Mouse (Mus musculus) adrenal gland, adult 18-20 months (tissue): Measurements from ENCODE around the gene Gng8. TPM values are rescaled to one million over a fixed set of nuclear protein-coding genes. Genes with fewer than 3 reads are reported as not detected.

Source experiments
- DNase-seq, 2 experiments: peaks; one replicate each; pipeline ENCODE4 v3.0.0; 2021 to 2022; ENCODE audit warnings: low spot score in 2 of 2
- total RNA-seq, 2 experiments: library from RNA; stranded (reverse); gene quantifications; 1 replicate in 1 of 2; 2 replicates in 1 of 2; pipeline ENCODE4 v1.2.3; 2021

Gng8 gene
- total RNA-seq, 2 experiments from 2014 or later = 0.35 TPM; not detected in 1

DNA sequence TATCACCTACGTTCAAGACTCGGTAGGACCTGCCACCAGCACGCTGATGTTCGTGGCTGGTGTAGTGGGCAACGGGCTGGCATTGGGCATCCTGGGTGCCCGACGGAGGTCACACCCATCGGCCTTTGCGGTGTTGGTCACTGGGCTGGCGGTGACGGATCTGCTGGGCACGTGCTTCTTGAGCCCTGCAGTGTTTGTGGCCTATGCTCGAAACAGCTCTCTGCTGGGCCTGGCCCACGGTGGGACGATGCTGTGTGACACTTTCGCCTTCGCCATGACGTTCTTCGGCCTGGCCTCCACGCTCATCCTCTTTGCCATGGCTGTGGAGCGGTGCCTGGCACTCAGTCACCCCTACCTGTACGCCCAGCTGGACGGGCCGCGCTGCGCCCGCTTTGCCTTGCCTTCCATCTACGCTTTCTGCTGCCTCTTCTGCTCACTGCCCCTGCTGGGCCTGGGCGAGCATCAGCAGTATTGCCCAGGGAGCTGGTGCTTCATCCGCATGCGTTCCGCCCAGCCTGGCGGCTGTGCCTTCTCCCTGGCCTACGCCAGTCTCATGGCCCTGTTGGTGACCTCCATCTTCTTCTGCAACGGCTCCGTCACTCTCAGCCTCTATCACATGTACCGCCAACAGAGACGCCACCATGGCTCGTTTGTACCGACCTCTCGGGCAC is 15.4 kb downstream of the Gng8 start:
- no peak for DNase-seq

DNA sequence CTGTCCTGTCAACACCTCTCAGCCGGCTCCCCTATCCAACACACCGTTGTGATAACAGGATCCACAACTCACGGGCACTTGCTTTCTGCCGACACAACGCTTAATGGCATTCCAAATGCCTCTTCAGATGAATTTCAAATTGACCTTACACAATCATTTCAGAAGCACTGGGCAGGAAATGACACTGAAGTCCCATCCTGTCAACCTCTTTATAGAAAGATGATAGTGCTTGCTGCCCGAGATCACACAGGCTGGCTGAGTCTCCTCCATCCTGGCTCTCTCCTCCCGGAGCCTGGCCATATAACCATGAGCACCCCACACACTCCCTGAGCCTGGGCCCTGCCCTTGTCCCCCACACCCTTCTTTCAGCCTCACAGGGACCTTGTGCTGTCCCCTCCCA is 16.3 kb downstream of the Gng8 start:
- no peak for DNase-seq

DNA sequence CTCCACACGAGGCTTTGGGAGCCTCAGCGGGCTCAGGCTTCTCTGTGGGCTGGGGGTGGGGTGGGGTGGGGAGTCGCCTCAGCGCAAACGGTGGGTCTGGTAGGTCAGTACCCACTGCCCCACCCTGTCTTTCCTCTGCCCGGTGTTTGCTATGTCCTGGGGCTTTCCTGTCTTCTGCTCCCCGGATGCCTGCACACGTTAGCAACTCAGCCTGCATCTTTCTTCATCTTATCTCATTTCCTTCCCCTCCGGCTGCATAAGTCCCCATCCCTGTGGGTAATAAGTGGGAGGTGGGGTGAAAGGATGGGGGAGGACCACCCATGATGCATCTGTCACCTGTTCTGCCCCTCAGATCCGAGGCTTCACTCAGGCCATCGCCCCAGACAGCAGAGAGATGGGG is 16.8 kb downstream of the Gng8 start:
- no peak for DNase-seq

DNA sequence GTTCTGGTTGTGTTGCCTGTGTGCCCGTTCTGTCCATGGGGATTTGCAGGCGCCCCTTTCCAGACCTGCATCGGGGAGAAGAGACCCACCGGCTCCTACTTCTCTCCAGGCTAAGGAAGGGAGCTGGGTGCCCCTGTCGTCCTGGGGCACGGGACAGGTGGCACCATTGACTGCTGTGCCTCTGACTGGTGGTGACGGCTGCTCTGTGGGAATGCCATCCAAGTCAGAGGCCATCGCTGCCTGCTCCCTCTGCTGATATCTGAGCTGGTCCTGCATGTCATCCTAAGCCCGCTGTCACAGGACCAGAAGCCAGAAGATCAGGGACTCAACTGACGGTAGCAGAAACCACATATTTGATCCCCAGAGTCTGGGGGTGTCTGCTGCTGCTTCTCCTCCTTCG is 17.3 kb downstream of the Gng8 start:
- DNase-seq = no peak

DNA sequence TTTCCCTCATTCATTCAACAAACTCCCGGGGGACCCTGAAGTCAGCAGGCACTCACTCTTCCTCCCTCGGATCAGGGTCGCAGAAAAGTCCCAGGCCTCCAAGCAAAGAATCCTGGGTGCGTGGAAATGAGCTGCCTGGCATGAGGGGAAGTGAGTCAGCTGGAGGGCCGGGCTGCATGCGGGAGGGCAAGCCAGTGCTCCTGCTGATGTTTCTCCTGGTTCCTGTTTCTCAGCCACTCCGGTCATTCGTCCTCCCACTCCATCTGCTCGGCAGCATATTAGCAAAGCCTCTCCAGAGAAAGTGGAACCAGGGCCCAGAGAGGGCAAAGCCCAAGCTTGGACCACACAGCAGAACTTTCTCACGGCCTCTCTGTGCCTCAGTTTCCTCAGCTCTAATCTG is 18.3 kb downstream of the Gng8 start:
- DNase-seq = no peak

DNA sequence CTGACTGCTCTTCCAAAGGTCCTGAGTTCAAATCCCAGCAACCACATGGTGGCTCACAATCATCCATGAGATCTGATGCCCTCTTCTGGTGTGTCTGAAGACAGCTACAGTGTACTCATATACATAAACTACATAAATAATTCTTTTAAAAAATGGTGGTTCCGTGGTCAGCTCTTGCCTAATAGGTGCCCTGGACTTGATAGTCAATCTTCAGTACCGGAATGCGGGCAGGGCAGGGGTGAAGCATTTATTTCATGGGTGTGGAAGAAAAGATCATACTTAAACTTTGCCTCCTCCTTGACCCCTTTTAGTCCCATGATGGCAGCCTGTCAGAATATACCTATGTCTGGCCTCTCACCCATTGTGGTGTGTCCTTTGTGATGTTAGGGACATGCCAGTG is 20.3 kb downstream of the Gng8 start:
- DNase-seq = no peak

DNA sequence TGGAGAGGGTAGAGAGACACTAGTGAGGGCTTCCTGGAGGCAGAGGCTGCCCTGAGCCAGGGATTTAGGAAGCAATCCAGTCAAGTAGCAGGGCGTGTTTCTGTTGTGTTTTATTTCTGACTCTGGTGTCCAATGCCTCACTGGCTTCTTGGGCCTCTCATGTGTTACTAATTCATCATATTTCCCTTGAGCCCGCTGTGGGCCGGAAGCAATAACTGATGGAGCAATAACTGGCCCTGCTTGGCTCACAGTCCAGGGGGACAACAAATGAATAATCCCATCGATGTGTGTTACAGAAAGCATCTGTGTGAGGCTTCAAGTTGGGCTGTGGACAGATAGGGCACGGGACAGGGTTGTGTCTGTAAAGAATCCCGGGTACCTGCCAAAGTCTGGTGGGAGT is 20.8 kb downstream of the Gng8 start:
- DNase-seq = no peak

DNA sequence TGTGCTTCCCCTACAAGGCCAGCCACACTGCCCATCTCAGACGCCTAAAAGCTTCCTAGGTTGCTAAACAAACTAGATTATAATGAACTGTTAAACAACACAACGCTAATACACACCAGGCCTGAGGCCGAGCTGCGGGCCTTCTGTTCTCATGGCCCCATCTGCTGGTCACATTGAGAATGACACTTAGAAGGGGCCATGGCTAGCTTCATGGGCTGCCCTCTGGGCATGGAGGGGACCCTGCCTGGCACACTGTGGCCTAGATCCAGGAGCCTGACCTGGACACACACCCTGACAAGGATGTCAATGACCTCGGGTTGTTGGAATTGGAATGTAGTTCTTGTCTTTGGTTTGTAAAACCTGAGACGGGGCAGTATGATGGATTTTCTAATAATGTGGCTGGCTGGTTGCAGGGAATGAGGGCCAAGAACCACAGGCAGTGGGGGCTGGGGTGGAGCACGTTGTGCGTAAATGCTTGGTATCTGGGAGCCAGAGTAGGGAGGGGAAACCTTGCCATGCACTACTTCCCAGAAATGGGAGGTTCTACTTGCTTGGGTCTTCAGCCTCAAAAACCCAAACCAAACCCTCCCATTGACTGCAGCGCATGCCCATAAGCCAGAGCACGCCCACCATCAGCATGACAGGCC is 22.3 kb downstream of the Gng8 start:
- DNase-seq = peak; percentile 72 to 76

DNA sequence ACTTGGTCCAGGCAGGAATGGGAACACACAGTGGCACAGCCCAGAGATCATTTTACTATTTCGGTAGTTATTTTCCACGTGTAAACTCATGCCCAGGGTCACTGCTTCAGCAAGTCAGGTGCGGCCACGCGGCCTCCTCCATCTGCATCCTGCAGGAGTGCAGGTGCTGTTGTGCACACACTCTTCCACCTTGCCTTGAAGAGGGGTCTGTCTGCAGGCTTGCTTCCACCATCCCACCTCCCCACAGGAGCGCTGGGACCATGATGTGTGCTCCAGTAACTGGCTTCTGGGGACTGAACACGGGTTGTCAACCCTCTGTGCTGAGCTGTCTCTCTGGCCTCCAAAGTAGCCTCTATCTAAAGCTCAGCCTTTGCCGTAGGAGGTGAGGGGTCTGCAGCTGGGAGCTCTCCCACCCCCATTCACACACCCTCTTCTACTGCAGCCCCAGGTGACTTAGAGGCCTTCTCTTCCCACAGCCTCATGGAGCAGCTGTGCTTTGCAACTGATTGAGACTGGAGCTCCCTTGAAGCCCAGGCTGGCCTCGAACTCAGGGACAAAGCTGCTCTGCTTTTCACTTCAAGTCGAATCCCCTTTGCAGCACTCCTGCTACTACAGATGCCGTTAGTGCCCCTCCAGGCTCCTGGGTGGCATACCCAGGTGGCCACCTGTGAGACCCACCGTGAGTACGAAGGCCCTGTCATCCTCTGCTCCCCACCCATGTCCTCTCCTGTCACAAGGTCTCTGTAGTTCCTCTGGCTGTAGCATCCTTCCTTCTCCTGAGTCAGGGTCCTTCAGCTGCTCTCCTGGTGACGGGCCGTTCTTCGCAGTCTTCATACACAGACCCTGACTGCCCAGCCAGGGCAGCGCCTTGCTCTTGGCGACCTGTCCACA is 23.1 kb downstream of the Gng8 start:
- no peak for DNase-seq

DNA sequence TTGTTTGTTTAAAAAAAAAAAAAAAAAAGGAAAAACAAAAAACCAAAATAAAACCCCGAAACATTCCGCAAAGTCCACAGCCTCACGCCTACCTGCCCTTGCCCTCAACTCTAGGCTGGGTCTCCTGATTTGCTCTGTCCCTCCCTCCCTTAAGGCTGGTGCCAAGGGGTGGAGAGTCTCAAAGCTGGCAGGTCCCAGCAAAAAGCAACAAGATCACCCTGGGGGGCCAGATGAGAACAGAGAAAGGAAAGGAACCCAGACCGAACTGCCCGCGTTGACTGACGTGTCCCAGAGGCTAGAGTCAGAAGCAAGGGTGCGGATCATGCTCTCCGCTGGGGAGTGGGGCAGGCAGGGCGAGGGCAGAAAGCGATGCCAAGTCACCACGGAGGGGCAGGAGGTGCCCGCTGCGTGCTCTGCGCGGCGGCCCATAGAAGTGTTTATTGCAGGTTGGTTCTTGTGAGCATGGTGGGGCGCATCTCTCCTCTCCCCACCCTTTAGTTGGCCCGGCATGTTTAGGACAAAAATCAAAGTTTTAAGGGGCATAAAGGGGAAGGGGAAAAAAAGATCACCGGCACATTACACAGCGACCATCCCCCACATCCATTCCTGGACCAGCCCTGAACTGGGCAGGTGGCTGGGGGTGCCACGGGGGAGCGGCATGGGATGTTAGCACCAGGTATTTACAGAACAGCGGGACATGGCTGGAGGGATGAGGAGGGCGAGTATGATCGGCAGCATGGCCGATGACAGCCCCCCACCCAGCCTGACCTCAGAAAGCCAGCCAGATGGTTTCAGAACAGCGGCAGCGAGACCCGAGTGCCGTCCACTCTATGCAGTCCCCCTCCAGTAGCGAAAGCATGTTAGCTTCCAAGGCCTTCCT is 24.1 kb downstream of the Gng8 start:
- DNase-seq = no peak

DNA sequence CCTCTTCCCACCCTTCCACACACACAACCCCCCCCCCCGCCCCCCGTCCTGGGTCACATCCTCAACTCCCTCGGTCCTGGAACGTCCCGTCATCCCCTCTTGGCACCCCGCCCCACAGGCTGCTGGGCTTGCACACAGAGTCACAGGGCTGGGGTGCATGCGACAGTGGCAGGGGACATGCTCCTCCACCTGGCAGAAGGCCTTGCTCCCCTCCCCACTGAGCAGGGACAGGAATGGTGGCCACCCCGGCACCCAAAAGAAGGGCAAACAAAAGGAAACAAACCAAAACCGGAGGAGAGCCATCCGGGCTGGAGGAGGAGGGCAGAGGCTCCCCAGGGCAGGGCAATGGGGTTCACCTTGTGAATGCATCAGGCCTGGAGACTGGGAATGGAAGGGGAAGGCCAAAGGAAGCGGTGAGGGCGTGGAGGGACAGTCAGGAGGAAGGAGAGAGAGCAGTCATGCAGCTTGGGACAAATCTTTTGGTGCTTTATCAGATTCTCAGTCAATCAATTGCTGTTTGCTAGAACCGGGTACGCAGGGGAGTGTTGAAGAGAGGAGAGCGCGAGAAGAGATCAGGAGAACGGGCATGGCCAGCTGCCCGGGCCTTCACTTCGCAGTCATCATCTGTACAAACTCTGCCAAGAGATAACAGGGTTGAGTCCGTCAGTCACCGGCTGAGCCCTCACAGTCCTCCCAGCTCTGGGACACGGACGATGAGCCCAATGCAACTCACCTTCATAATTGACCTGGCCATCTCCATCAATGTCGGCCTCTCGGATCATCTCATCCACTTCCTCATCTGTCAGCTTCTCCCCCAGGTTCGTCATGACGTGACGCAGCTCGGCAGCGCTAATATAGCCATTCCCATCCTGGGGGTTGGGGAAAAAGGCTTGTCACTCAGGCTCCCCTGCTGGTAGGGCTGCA is 25.0 kb downstream of the Gng8 start:
- DNase-seq = no peak

DNA sequence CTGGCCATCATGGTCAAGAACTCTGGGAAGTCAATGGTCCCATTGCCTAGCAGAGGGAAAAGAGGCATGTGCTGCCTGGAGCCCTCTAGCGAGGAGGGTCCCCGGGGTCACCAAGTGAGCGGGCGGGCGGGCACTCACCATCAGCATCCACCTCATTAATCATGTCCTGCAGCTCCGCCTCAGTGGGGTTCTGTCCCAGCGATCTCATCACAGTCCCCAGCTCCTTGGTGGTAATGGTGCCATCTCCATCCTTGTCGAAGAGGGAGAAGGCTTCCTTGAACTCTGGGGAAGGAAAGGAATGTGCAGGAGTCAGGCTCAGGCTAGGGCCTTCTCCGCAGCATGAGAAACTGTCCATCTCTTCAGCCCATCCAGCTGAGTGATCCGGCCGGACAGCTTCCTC is 25.9 kb downstream of the Gng8 start:
- DNase-seq = no peak

DNA sequence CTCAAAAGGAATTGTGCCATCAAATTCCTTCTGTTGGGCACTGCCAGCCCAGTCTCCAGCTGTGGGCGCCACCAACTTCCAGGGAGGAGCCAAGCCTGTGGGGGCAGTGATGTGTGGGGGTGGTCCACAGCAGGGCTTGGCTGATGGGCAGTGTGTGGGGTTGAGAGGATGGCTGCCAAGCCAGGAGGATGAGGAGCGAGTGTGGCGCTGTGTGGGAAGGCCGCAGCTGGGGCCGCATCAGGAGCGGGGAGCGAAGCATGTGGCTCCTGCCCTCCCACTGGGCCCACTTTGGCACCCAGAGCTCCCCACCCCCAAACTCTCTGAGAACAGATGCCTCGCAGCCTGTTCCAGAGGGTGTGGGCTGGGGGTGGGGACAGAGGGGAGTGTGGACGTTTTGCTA is 26.4 kb downstream of the Gng8 start:
- no peak for DNase-seq

DNA sequence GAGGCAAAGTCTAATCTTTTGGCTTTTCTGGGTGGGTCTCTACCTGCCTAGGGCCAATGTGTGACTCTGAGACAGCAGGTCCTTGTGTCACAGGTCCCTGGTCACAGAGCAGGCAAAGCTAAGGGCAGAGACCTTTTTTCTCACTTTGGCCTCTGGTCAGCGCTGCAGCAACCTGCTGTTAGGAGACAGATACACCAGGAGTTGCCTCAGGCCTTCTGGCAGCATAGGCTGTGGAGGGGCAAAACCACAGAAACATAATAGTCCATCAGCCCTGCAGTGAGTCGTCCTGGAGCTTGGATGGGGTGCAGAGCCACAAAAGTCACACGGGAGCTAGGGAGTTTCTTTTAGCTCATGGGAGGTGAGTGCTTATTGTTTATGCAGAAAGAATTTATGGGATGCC is 27.1 kb downstream of the Gng8 start:
- no peak for DNase-seq

DNA sequence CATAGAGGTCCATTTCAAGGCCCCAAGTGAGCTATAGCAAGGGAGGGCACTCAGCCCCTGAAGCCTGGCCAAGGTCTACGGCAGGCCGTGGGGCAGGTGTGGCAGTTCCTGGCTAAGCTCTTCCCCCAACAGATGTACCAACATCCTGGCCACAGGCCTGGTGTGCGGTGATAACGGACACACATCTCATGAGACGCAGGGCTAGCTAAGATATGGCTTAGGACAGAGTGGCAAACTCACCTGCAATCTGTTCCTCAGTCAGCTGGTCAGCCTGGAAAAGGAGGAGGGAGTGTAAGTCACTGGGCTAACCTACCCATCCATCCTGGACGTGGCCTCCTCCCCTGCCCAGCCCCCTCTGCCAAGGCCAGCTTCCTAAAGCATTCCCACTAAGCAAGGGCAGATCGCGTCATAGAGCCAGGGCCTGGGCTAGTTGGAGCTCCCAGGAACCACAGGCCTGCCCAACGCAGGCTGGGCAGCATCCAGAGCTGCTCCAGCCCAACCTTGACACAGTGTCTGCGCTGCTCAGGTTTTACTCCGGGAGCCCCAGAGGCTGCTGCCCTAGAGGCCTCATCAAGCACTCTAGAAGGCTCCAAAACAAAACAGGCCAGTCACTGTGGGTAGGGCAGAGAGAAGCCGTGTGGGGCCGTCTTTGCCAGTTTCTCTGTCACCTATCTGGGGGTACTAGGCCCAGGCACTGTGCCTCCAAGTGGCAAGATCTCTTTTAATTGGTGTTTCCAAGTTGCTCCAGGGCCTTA is 28.0 kb downstream of the Gng8 start:
- no peak for DNase-seq

DNA sequence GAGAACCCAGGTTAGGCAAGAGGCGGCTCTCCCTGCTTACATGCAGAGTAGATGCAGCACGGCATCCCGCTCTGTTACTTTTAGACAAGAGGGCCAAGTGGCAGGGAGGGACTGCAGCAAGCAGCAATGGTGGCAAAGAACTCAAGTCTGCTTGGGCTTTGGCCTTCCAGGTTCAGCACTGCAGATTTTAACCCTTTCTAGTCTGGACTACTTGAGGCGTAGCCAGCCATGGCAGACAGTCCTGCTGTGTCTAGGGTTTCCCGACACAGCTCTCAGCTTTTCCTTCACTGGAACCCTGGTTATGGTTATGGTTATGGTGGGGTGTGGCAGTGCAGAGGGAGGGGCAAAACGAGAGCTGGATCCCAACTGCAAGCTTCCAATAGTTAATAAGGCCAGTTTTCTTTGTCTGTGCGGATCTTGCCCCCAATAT is 28.6 kb downstream of the Gng8 start:
- DNase-seq = no peak

DNA sequence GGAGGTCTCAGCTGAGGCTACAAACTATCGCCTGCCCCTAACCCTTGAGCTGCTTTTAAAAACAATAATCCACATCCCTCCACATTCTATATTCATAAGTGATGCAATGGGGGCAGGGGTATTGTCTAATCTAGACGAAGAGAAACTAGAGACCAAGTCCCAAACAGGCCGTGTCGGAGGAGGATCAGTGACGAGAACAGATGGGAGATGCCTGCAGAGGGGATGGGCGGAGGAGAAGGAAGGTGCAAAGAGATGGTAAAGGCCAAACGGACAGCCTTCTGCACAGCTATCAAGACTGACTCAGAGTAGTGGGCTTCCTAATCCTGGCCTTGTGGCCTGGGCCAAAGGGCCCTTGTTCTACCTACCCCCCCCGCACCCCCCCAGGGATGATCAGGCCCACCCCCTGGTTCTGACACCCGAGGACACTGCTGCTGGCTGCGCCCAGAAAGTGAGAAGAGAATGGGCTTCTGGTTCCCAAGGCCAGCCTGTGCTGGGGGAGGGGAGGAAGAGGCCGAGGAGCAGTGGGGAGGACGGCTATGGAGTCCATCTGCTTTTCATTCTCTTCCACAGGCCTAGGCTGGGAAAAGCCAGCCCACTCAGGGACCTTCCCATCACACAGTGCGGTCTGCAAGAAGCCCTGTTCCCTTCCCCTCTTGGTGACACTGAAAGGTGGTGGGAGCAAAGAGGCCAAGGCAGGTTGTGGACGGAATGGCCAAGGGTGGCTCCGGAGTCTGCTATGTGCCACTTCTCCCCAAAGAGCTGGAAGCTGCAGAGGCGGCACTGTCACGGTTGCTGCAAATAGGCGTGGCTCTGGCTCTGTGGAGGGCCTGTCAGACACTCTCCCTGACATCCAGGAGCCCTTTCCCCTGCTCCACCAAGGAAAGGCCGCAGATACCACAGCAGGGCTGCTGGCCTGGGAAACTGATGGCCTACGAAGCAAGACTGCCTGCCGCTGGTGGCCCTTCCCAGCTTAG is 29.5 kb downstream of the Gng8 start:
- DNase-seq = no peak

DNA sequence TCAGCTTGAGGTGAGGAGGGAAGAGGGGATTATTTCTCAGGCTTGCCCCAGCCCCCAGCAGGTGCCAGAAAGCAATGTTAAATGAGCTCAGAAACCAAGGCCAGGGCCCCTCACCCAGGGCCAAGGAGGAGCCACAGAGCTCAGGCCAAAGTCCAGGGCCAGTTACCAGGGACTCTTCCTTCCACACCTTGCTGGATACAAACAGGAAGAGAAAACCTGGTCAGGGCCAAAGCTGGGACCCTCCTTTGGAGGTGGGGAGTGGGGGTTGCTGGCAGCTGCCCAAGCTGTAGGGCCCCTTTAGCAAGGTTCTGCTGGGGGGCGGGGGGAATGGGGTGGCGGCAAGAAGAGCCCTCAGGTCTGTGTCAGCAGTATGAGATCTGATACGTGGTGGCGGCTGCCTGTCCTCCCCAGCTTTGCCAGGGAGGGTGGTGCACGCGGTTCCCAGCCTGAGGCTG is 30.3 kb downstream of the Gng8 start:
- DNase-seq = no peak
